Mouse (Mus musculus) C2C12 (cell line): Measurements from ENCODE around the gene Mcub. TPM values are rescaled to one million over a fixed set of nuclear protein-coding genes. Genes with fewer than 3 reads are reported as not detected.

ENCODE experiments used
- H3K27me3 ChIP-seq: one replicate; pipeline ENCODE4 v1.6.1; 2011; ENCODE audit not compliant: control insufficient read depth, insufficient read depth, insufficient read length
- H3K36me3 ChIP-seq: one replicate; pipeline ENCODE4 v1.6.1; 2011; ENCODE audit not compliant: control insufficient read depth, insufficient read depth
- H3K4me3 ChIP-seq: one replicate; pipeline ENCODE4 v1.5.1; 2011; ENCODE audit warnings: mild to moderate bottlenecking, control low read depth; ENCODE audit not compliant: poor library complexity, insufficient read depth, severe bottlenecking
- H3K79me2 ChIP-seq: one replicate; pipeline ENCODE4 v1.6.1; 2011; ENCODE audit not compliant: control insufficient read depth, insufficient read depth
- H3K79me3 ChIP-seq: one replicate; pipeline ENCODE4 v1.6.1; 2011; ENCODE audit warnings: low read depth, control low read depth
- H3ac ChIP-seq: one replicate; pipeline ENCODE3; 2011; ENCODE audit warnings: low read depth; ENCODE audit not compliant: control insufficient read depth, insufficient read length
- CEBPB ChIP-seq: IDR thresholded peaks from one replicate; pipeline ENCODE4 v1.6.1; 2011; ENCODE audit warnings: low read depth, mild to moderate bottlenecking, control low read depth, moderate library complexity
- CTCF ChIP-seq: IDR thresholded peaks from one replicate; pipeline ENCODE4 v1.5.1; 2011; ENCODE audit not compliant: control insufficient read depth, insufficient read depth, insufficient read length
- MAX ChIP-seq: IDR thresholded peaks from one replicate; pipeline ENCODE4 v1.6.1; 2011; ENCODE audit warnings: mild to moderate bottlenecking, control low read depth
- MYOD1 ChIP-seq: IDR thresholded peaks from one replicate; pipeline ENCODE4 v1.6.1; 2011; ENCODE audit warnings: low read depth; ENCODE audit not compliant: control insufficient read depth, insufficient read length
- MYOG ChIP-seq: IDR thresholded peaks from one replicate; pipeline ENCODE4 v1.6.1; 2011; ENCODE audit not compliant: control insufficient read depth, insufficient read length; ENCODE audit errors: extremely low read depth
- USF1 ChIP-seq: IDR thresholded peaks from one replicate; pipeline ENCODE4 v1.6.1; 2011; ENCODE audit warnings: low read depth, mild to moderate bottlenecking, control low read depth, moderate library complexity
- polyA plus RNA-seq: library from polyadenylated mRNA; unstranded; fragments of >200 nt; fragmentation: generic; extraction: Trizol; gene quantifications from one replicate; pipeline ENCODE4 v1.2.1, GENCODE M21; 2012; ENCODE audit warnings: missing spikeins

The Mcub gene
- polyA plus RNA-seq, 1 experiment: 11.0 TPM

DNA sequence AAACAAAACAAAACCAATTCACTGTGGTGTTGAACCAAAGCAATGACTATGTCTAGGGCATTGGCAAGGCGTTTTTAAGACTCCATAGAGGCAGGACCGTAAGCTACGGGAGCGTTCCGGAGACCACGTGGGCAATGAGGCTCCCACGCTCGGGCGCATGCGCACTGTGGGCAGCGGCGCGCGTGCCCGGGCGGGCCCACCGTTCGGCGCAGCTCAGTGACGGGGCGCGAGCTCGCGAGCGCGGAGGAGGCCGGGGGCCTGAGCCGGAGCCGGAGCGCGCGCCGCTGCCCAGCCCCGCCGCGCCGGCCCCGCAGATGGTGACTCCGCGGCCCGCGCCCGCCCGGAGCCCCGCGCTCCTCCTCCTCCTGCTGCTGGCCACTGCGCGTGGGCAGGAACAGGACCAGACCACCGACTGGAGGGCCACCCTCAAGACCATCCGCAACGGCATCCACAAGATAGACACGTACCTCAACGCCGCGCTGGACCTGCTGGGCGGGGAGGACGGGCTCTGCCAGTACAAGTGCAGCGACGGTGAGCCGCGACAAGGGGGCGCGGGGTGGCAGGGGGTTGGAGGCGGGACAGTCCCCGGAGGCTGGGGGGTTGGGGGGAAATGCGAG, 91.5 kb downstream of the Mcub start, which contains the start of gene Pla2g12a:
Gene Pla2g12a (plus strand): TSS at position 202 of the 617 bp plus-strand sequence.
- Histone ChIP-seq H3K79me3 (no peaks in the 10 kb centered on the region), H3ac (peak within 1 kb of the TSS; percentile 94), H3K36me3 (no peaks in the 10 kb centered on the region), H3K27me3 (no peaks in the 10 kb centered on the region), H3K79me2 (no peaks in the 10 kb centered on the region), H3K4me3 (peak within 1 kb of the TSS; percentile 43)
- TF ChIP-seq MAX (peak; percentile 87), MYOG (no peak), USF1 (peak; percentile 93)

DNA sequence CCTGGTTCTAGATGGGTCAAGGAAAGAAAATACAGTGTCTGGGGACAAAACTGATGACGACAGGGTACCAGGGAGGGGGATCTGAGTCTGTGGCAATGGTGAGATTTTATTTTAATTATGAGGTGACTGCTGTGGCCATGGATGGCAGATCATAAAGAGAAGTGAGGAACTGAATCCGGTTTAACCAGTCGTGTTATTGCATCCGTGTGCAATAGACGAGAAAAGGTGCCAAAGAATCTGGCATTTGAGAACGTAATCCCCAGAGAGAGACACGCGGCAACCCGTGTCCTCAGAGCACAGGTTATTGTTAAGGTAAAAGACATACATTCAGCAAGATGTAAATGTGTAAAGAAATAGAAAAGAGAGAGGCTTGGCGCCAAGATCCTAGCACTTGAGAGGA, 92.7 kb downstream of the Mcub start:
- Histone ChIP-seq H3K79me2 (no peaks in the 10 kb centered on the region), H3K79me3 (no peaks in the 10 kb centered on the region), H3K36me3 (no peaks in the 10 kb centered on the region), H3K4me3 (no peak overlapping the region), H3ac (no peak overlapping the region), H3K27me3 (no peaks in the 10 kb centered on the region)
- no peak for TF ChIP-seq MYOD1
- no peak for TF ChIP-seq CEBPB
- no peak for TF ChIP-seq MAX
- no peak for TF ChIP-seq CTCF
- TF ChIP-seq MYOG: no peak

Other genes with a start within 250 kb of the Mcub start
- 0.27 TPM for gene Egf, start 214.9 kb downstream of the Mcub start, polyA plus RNA-seq
- not detected for gene Lrit3, start 166.2 kb downstream of the Mcub start, polyA plus RNA-seq
- gene Rrh, start 147.6 kb downstream of the Mcub start, polyA plus RNA-seq: 0.04 TPM
- 222 TPM for gene Gar1, start 138.8 kb downstream of the Mcub start, polyA plus RNA-seq
- gene Cfi, start 134.3 kb downstream of the Mcub start, polyA plus RNA-seq: not detected
- gene Pla2g12a, start 91.6 kb downstream of the Mcub start, polyA plus RNA-seq: 20.3 TPM
- 16.7 TPM for gene Casp6, start 68.8 kb downstream of the Mcub start, polyA plus RNA-seq
- gene Sec24b, start 91.3 kb upstream of the Mcub start, polyA plus RNA-seq: 30.2 TPM
- 0.05 TPM for gene Col25a1, start 161.3 kb upstream of the Mcub start, polyA plus RNA-seq